Mouse (Mus musculus) splenic B cell, adult 2 months (primary cell): ENCODE results near the gene Tmem219.
A peak's percentile ranks its signal among the peaks of the same experiment; 100 is the strongest.

ENCODE experiments used
- DNase-seq: peaks from one replicate; pipeline ENCODE4 v3.0.0-alpha.2; 2011; ENCODE audit warnings: low read depth, low spot score
- H3K27me3 ChIP-seq: 2 replicates; pipeline ENCODE4 v1.6.1; 2012; ENCODE audit warnings: mild to moderate bottlenecking, low read length, moderate library complexity, mixed read lengths; ENCODE audit not compliant: control insufficient read depth, poor library complexity, insufficient read depth, severe bottlenecking
- H3K36me3 ChIP-seq: 2 replicates; pipeline ENCODE4 v1.6.1; 2012; ENCODE audit warnings: mild to moderate bottlenecking, low read length, moderate library complexity, mixed read lengths; ENCODE audit not compliant: control insufficient read depth, poor library complexity, insufficient read depth, severe bottlenecking

Gene Tmem219

DNA sequence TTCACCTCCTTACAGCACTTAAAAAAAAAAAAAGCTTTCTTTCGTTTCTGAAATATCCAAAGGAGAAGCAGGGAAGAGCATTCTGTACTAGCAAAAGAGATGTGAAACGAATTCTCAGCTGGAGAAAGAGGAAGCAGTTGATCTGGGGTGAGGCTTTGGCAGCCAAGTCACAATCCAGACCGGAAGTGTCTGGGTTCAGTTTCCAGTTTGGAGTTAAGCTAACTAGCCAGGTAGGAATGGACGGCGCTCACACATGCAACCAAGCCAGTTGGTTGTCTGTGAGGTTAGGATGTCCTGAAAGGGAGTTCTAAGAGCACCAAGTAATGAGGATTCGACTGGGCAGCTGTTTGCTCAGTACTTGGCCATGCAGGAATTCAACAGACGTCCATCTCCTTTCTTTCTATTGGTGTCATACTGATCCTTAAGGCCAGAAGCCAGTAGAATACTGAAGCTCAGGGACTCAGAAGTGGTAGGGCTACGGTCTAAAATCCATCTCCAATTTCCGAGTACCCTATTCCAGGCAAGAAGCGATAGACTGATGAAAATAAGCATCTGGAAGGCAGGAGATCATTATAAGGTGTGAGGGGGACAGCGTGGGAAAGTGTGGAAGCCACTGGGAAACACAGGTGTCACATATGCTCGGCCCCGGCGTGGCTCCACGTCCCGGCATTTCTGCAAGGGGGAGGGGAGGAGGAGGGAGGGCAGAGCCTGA lies 25.2 kb downstream of the Tmem219 start:
- no peaks in the 10 kb centered on the region for H3K36me3 ChIP-seq
- no peaks in the 10 kb centered on the region for H3K27me3 ChIP-seq
- peak; percentile 61 for DNase-seq

DNA sequence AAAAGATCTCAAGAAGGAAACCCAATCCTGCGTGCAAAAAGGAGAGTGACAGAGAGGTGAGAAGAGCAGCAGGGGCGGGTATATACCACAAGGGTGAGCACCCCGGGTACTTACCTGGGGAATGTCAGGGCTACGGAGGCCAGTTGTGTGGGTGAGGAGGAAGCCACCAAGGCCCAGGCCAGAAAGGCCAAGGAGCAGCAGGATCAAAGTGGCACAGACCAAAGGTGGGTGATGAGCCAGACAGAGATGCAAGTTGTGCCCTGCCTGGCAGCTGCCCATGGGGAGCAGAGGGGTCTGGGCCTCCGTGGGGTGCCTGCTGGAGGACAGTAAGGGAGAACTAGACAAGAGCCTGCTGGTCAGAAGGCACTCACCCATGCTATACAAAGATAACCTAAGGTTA lies 25.8 kb downstream of the Tmem219 start:
- peak; percentile 11 for DNase-seq
- no peaks in the 10 kb centered on the region for H3K36me3 ChIP-seq

DNA sequence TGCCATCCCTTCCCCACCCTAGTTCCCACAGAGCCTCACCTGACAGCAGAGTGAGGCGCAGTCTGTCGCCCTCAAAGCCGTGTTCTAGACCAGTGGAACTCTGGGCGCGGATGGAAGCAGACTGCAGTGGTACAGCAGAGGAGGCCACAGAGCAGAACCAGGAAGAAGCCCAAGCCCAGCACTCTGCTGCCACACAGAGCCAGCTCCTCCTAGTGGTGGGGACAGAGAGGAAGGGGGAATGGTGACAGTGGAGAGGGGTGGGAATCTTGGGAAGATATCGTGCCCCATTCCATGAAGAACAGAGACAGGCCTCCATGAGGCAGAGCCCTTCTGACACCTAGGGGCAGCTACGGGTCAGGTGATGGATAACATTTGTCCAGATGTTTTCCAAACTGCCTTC lies 33.9 kb downstream of the Tmem219 start:
- H3K36me3 ChIP-seq = peaks cover 7% of the 10 kb centered on the region; the same call in 1 of the 2 replicates
- H3K27me3 ChIP-seq = no peaks in the 10 kb centered on the region
- no peak for DNase-seq

More for the DNA sequence above, 25.8 kb downstream of the Tmem219 start:
- no peaks in the 10 kb centered on the region for H3K27me3 ChIP-seq

DNA sequence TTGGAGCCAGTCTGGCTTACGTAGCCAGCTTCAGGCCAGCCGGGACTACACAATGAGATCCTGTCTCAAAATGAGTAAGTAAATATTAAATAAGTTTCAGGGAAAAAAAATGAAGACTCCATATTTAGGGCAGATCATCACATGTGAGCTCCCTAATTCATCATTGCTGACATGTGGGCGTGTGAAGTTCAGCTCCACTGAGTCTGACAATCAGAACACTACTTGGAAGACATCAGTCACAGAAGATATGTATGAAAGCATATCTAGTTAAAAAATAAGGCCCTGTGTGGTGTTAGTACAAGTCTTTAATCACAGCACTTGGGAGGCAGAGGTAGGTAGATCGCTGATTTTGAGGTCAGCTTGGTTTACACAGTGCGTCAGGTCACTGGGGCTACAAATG lies 35.4 kb downstream of the Tmem219 start:
- DNase-seq = no peak
- Histone ChIP-seq H3K27me3 (no peaks in the 10 kb centered on the region), H3K36me3 (peaks cover 7% of the 10 kb centered on the region; the same call in 1 of the 2 replicates)

DNA sequence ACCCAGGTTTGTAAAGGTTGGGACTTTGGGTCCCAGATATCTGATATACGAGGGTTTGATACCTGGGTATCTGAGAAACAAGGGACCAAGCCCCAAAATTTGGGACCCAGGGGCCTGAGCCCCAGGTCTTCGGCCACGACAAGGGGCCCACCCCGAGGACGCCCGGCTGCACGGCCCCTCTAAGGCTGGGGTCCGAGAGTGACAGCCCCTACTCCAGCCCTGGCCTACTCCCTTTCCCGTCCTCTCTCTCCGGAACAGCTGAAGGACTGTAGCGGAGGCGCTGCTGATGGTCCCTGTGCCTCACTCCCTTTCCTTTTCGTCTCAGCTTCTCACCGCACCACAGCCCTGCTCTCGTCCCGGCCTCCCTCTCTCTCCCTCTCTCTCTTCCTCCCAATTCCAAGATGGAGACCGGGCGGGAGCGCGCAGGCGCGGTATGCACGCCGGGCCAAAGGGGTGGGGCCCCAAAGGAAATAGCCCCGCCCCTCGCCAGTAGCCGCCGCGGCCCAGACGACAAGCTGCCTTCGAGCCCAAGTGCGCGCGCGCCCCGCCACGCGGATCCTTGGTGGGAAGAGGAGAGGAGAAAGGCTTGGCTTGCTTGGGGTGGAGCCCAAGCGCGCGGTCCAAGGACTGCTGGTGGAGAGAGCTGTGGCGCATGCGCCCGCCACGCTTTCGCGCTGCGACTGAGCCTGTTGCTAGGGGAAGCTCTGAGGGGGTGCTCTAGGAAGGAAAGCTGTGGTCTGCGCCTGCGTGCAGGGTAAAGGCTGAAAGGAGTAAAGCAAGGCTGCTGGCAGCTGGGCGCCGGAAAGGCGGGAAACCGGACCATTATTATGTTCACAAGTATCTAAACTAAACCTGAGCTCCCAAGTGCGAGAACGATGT lies 38.2 kb downstream of the Tmem219 start, which contains the start of gene Taok2:
Gene Taok2 (minus strand): TSS at position 418 of the 879 bp plus-strand sequence.
- Histone ChIP-seq H3K27me3 (no peaks in the 10 kb centered on the region), H3K36me3 (peaks cover 2% of the 10 kb centered on the region; the same call in 1 of the 2 replicates)
- peak; percentile 95 for DNase-seq

GRCm38 (mm10) chr7:126883731-126884181 lies 39.0 kb downstream of the Tmem219 start:
- H3K36me3 ChIP-seq = peaks cover 5% of the 10 kb centered on the region; the same call in 1 of the 2 replicates
- DNase-seq = peak; percentile 18
- H3K27me3 ChIP-seq = no peaks in the 10 kb centered on the region

- peaks cover 11% of the 10 kb centered on the region for H3K36me3 ChIP-seq
- no peak for DNase-seq
- no peaks in the 10 kb centered on the region for H3K27me3 ChIP-seq
These were observed 41.7 kb downstream of the Tmem219 start for GRCm38 (mm10) chr7:126881040-126881439.

DNA sequence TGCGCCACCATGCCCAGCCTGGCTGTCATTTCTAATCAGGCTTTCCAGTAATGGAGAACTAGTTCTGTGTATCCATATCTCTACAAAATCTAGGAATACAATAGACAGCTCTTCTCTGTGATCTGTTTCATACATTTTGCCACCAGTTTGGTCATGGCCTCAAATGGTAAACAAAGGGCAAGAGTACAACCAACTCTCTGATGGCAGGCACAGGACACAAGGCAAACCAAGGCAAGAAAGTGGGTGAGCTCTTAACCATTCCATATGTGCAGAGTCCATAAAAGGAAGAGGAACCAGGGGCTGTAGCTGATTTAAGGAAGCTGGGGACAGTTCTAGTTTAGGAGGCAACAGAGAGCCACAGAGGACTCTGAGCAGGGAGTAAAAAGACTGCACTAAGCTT lies 45.5 kb downstream of the Tmem219 start:
- no peak for DNase-seq
- Histone ChIP-seq H3K36me3 (peaks cover 18% of the 10 kb centered on the region), H3K27me3 (no peaks in the 10 kb centered on the region)

- Histone ChIP-seq H3K27me3 (no peaks in the 10 kb centered on the region), H3K36me3 (peaks cover 22% of the 10 kb centered on the region)
- no peak for DNase-seq
These were observed 52.2 kb downstream of the Tmem219 start for GRCm38 (mm10) chr7:126870520-126870891.

GRCm38 (mm10) chr7:126869780-126870519 lies 52.8 kb downstream of the Tmem219 start:
- no peak for DNase-seq
- no peaks in the 10 kb centered on the region for H3K27me3 ChIP-seq
- peaks cover 22% of the 10 kb centered on the region for H3K36me3 ChIP-seq

GRCm38 (mm10) chr7:126868003-126868402 lies 54.7 kb downstream of the Tmem219 start:
- DNase-seq = no peak
- no peaks in the 10 kb centered on the region for H3K27me3 ChIP-seq
- peaks cover 17% of the 10 kb centered on the region for H3K36me3 ChIP-seq

- Histone ChIP-seq H3K27me3 (no peaks in the 10 kb centered on the region), H3K36me3 (peaks cover 17% of the 10 kb centered on the region)
- DNase-seq = no peak
These were observed 55.2 kb downstream of the Tmem219 start for GRCm38 (mm10) chr7:126867534-126867933.

DNA sequence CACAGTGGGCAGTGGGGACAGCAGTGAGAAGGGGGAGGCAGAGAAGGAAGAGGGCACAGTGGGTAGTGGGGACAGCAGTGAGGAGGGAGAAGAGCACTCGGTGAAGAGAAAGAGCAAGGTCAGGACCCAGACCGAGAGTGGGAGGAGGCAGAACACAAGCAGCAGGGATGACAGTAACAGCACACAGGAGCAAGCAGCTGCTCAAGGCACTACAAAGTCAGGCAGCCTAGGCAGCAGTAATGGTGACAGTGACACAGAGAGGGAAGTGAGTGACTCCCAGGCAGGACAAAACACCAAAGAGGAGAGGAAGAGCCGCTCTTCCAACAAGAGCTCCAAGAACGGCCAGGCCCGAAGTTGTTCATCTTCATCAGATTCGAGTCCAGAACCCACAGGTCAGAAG lies 58.9 kb downstream of the Tmem219 start:
- DNase-seq = no peak

GRCm38 (mm10) chr7:126862147-126862784 lies 60.5 kb downstream of the Tmem219 start, which contains the start of gene Ino80e:
Gene Ino80e, minus strand, starts transcription at chr7:126862377.
- H3K36me3 ChIP-seq = peaks cover 8% of the 10 kb centered on the region
- H3K27me3 ChIP-seq = no peaks in the 10 kb centered on the region; the same call in 1 of the 2 replicates
- DNase-seq = peak; percentile 93

More for the DNA sequence above, 58.9 kb downstream of the Tmem219 start:
- no peaks in the 10 kb centered on the region; the same call in 1 of the 2 replicates for H3K27me3 ChIP-seq
- H3K36me3 ChIP-seq = peaks cover 7% of the 10 kb centered on the region
